Mouse (Mus musculus) lung, adult 2 months (tissue): ENCODE data around the gene Hps4.

Experiments used
- CTCF ChIP-seq: fragments of 200-500 bp; IDR thresholded peaks from 2 replicates; pipeline ENCODE4 v1.5.1; 2011; ENCODE audit warnings: mild to moderate bottlenecking, low read length, control low read depth; ENCODE audit not compliant: insufficient read depth
- POLR2A ChIP-seq: fragments of 200-500 bp; IDR thresholded peaks from 2 replicates; pipeline ENCODE4 v1.6.1; 2011; ENCODE audit warnings: low read depth, mild to moderate bottlenecking, control low read depth, low read length, borderline replicate concordance; ENCODE audit errors: extremely low read depth

DNA sequence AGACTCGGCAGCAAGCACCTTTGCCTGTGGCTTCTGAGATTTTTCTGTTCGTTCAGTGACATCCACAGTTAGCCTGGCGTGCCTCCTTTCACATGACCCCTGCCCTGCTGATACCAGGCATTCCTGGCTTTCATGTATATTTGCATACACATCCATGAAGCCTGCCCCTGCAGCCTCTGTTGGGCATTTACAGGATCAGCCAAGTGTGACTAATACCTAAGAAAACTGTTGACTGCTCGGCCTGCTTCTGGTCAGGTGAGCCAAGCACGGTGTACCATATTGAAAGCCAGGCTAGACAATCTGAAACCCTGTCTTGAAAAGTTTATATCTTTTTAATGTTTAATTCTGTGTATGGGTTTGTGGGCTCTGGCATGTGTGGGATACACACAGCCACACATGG lies 26.4 kb upstream of the Hps4 start:
- TF ChIP-seq CTCF (no peak), POLR2A (no peak)
